Mouse (Mus musculus) forebrain, embryonic 12.5 days (tissue): Measurements from ENCODE around the gene Actl7a. TPM values are rescaled to one million over a fixed set of nuclear protein-coding genes. Genes with fewer than 3 reads are reported as not detected.

Experiments used
- ATAC-seq: fragments of 200-750 bp; cut with Nextera tagmentation; 2 replicates; pipeline ENCODE4 v1.8.0; 2017; ENCODE audit warnings: moderate TSS enrichment; ENCODE audit not compliant: low FRiP score
- H3K27ac ChIP-seq: fragments of 300-500 bp; sonication (generic); 2 replicates; pipeline ENCODE4 v1.5.1; 2016; ENCODE audit warnings: mild to moderate bottlenecking
- H3K27me3 ChIP-seq: fragments of 300-500 bp; sonication (generic); 2 replicates; pipeline ENCODE4 v1.6.1; 2016; ENCODE audit warnings: mild to moderate bottlenecking
- H3K36me3 ChIP-seq: fragments of 300-500 bp; sonication (generic); replicated peaks from 2 replicates; pipeline ENCODE4 v1.6.1; 2016; ENCODE audit warnings: mild to moderate bottlenecking
- H3K4me1 ChIP-seq: fragments of 300-500 bp; sonication (generic); 2 replicates; pipeline ENCODE4 v1.6.1; 2016
- H3K4me2 ChIP-seq: fragments of 300-500 bp; sonication (generic); 2 replicates; pipeline ENCODE4 v1.6.1; 2016; ENCODE audit warnings: mild to moderate bottlenecking, moderate library complexity
- H3K4me3 ChIP-seq: fragments of 300-500 bp; sonication (generic); replicated peaks from 2 replicates; pipeline ENCODE4 v1.5.1; 2016; ENCODE audit warnings: mild to moderate bottlenecking
- H3K9ac ChIP-seq: fragments of 300-500 bp; sonication (generic); 2 replicates; pipeline ENCODE4 v1.6.1; 2016; ENCODE audit warnings: mild to moderate bottlenecking
- H3K9me3 ChIP-seq: fragments of 300-500 bp; sonication (generic); 2 replicates; pipeline ENCODE4 v1.6.1; 2016
- WGBS: fragments of 180-500 bp; shearing (Covaris S2); methylation state at CpG from one replicate; pipeline ENCODE4 v1.1.7; 2016; 5-methylcytosine and 5-hydroxymethylcytosine counted together
- polyA plus RNA-seq: library from polyadenylated mRNA; unstranded; fragments of >200 nt; fragmentation: Nextera tagmentation; extraction: Ambion mirVana; gene quantifications from 2 replicates; pipeline ENCODE4 v1.2.1, GENCODE M21; 2016

Actl7a gene
- polyA plus RNA-seq, 1 experiment from 2014 or later: not detected

- ATAC-seq: no peak
- Histone ChIP-seq H3K27me3 (no peaks in the 10 kb centered on the region), H3K4me2 (no peak overlapping the region), H3K9ac (no peak overlapping the region), H3K36me3 (no peaks in the 10 kb centered on the region), H3K4me1 (no peaks in the 10 kb centered on the region), H3K9me3 (peaks cover 7% of the 10 kb centered on the region), H3K27ac (no peak overlapping the region), H3K4me3 (no peak overlapping the region)
- 89% methylated on average over 6 of the region's 6 CpGs for WGBS
Observed at GRCm38 (mm10) chr4:56723237-56723636, 20.0 kb upstream of the Actl7a start.

- Histone ChIP-seq H3K36me3 (no peaks in the 10 kb centered on the region), H3K4me2 (no peak overlapping the region), H3K27ac (no peak overlapping the region), H3K9me3 (peaks cover 7% of the 10 kb centered on the region), H3K4me3 (no peak overlapping the region), H3K27me3 (no peaks in the 10 kb centered on the region), H3K4me1 (no peaks in the 10 kb centered on the region), H3K9ac (no peak overlapping the region)
- no peak for ATAC-seq
- WGBS: 57% methylated on average over 8 of the region's 8 CpGs
Observed at GRCm38 (mm10) chr4:56725839-56726238, 17.4 kb upstream of the Actl7a start.

- no peak within 1 kb of the TSS for H3K9ac ChIP-seq
- no peaks in the 10 kb centered on the region for H3K27me3 ChIP-seq
- 89% methylated on average over 18 of the region's 18 CpGs for WGBS
- H3K9me3 ChIP-seq: peaks cover 4% of the 10 kb centered on the region; the same call in 1 of the 2 replicates
- no peak for ATAC-seq
- H3K36me3 ChIP-seq: peaks cover 11% of the 10 kb centered on the region
- H3K4me3 ChIP-seq: no peak within 1 kb of the TSS
- no peak within 1 kb of the TSS for H3K27ac ChIP-seq
- no peak within 1 kb of the TSS for H3K4me2 ChIP-seq
- no peaks in the 10 kb centered on the region for H3K4me1 ChIP-seq
Observed at GRCm38 (mm10) chr4:56740020-56740485, 3.2 kb upstream of the Actl7a start, which contains the start of gene Gm26657. Gene Gm26657 (plus strand): TSS chr4:56740070.

- Histone ChIP-seq H3K4me1 (no peaks in the 10 kb centered on the region), H3K4me3 (no peak overlapping the region), H3K4me2 (no peak overlapping the region), H3K27me3 (no peaks in the 10 kb centered on the region), H3K36me3 (peaks cover 15% of the 10 kb centered on the region), H3K27ac (no peak overlapping the region), H3K9me3 (peaks cover 4% of the 10 kb centered on the region; the same call in 1 of the 2 replicates), H3K9ac (no peak overlapping the region)
- ATAC-seq: no peak
- WGBS: 97% methylated on average over 20 of the region's 20 CpGs
Observed at GRCm38 (mm10) chr4:56740611-56741010, 2.6 kb upstream of the Actl7a start.

GRCm38 (mm10) chr4:56741041-56741493, 2.1 kb upstream of the Actl7a start, which contains the start of gene Actl7b:
Gene Actl7b (minus strand): TSS chr4:56741443.
- peaks cover 19% of the 10 kb centered on the region for H3K36me3 ChIP-seq
- H3K9ac ChIP-seq: no peak within 1 kb of the TSS
- ATAC-seq: no peak
- H3K27me3 ChIP-seq: no peaks in the 10 kb centered on the region
- no peak within 1 kb of the TSS for H3K4me3 ChIP-seq
- H3K4me2 ChIP-seq: no peak within 1 kb of the TSS
- no peak within 1 kb of the TSS for H3K27ac ChIP-seq
- H3K9me3 ChIP-seq: peaks cover 4% of the 10 kb centered on the region; the same call in 1 of the 2 replicates
- WGBS: 93% methylated on average over 13 of the region's 13 CpGs
- H3K4me1 ChIP-seq: no peaks in the 10 kb centered on the region

GRCm38 (mm10) chr4:56742698-56743097, 515 bp upstream of the Actl7a start:
- no peak overlapping the region for H3K9ac ChIP-seq
- no peak overlapping the region for H3K4me3 ChIP-seq
- H3K27me3 ChIP-seq: no peaks in the 10 kb centered on the region
- no peaks in the 10 kb centered on the region for H3K4me1 ChIP-seq
- peaks cover 35% of the 10 kb centered on the region for H3K36me3 ChIP-seq
- ATAC-seq: no peak
- WGBS: 92% methylated on average over 4 of the region's 4 CpGs
- H3K27ac ChIP-seq: no peak overlapping the region
- H3K9me3 ChIP-seq: peaks cover 4% of the 10 kb centered on the region; the same call in 1 of the 2 replicates
- H3K4me2 ChIP-seq: no peak overlapping the region

- H3K4me1 ChIP-seq: no peaks in the 10 kb centered on the region
- 92% methylated on average over 2 of the region's 2 CpGs for WGBS
- H3K36me3 ChIP-seq: peaks cover 67% of the 10 kb centered on the region
- H3K4me2 ChIP-seq: no peak overlapping the region
- H3K9me3 ChIP-seq: peaks cover 4% of the 10 kb centered on the region; the same call in 1 of the 2 replicates
- no peak overlapping the region for H3K27ac ChIP-seq
- no peak for ATAC-seq
- H3K4me3 ChIP-seq: no peak overlapping the region
- H3K27me3 ChIP-seq: no peaks in the 10 kb centered on the region
- no peak overlapping the region for H3K9ac ChIP-seq
Observed at GRCm38 (mm10) chr4:56746345-56746744, 3.1 kb downstream of the Actl7a start.

GRCm38 (mm10) chr4:56747456-56747855, 4.2 kb downstream of the Actl7a start:
- H3K27ac ChIP-seq: no peak overlapping the region
- no peak overlapping the region for H3K9ac ChIP-seq
- no peak overlapping the region for H3K4me3 ChIP-seq
- 98% methylated on average over 9 of the region's 9 CpGs for WGBS
- H3K9me3 ChIP-seq: peaks cover 4% of the 10 kb centered on the region; the same call in 1 of the 2 replicates
- H3K36me3 ChIP-seq: peaks cover 76% of the 10 kb centered on the region
- no peak overlapping the region for H3K4me2 ChIP-seq
- ATAC-seq: no peak
- H3K4me1 ChIP-seq: no peaks in the 10 kb centered on the region
- no peaks in the 10 kb centered on the region for H3K27me3 ChIP-seq

- H3K9me3 ChIP-seq: no peaks in the 10 kb centered on the region
- H3K27me3 ChIP-seq: no peaks in the 10 kb centered on the region
- no peak overlapping the region for H3K4me3 ChIP-seq
- H3K4me1 ChIP-seq: no peaks in the 10 kb centered on the region
- no peak overlapping the region for H3K4me2 ChIP-seq
- no peak for ATAC-seq
- no peak overlapping the region for H3K9ac ChIP-seq
- peaks cover 90% of the 10 kb centered on the region for H3K36me3 ChIP-seq
- no peak overlapping the region for H3K27ac ChIP-seq
- whole genome bisulfite sequencing: 94% methylated on average over 5 of the region's 5 CpGs
Observed at GRCm38 (mm10) chr4:56756021-56756420, 12.8 kb downstream of the Actl7a start.

- no peak for ATAC-seq
- H3K9ac ChIP-seq: no peak overlapping the region
- H3K4me1 ChIP-seq: no peaks in the 10 kb centered on the region
- no peaks in the 10 kb centered on the region for H3K9me3 ChIP-seq
- no peak overlapping the region for H3K4me3 ChIP-seq
- H3K36me3 ChIP-seq: peaks cover 90% of the 10 kb centered on the region
- WGBS: 94% methylated on average over 10 of the region's 10 CpGs
- no peak overlapping the region for H3K27ac ChIP-seq
- no peaks in the 10 kb centered on the region for H3K27me3 ChIP-seq
- H3K4me2 ChIP-seq: no peak overlapping the region
Observed at GRCm38 (mm10) chr4:56756966-56757600, 13.9 kb downstream of the Actl7a start.

- Histone ChIP-seq H3K9ac (no peak overlapping the region), H3K4me2 (no peak overlapping the region), H3K9me3 (no peaks in the 10 kb centered on the region), H3K4me3 (no peak overlapping the region), H3K4me1 (no peaks in the 10 kb centered on the region), H3K27me3 (no peaks in the 10 kb centered on the region), H3K36me3 (peaks cover 95% of the 10 kb centered on the region), H3K27ac (no peak overlapping the region)
- WGBS: 93% methylated on average over 1 of the region's 1 CpGs
- ATAC-seq: no peak
Observed at GRCm38 (mm10) chr4:56757693-56758092, 14.5 kb downstream of the Actl7a start.

- Histone ChIP-seq H3K4me1 (no peaks in the 10 kb centered on the region), H3K9ac (no peak overlapping the region), H3K27ac (no peak overlapping the region), H3K9me3 (no peaks in the 10 kb centered on the region), H3K4me2 (no peak overlapping the region), H3K27me3 (no peaks in the 10 kb centered on the region), H3K36me3 (peaks cover 84% of the 10 kb centered on the region), H3K4me3 (no peak overlapping the region)
- ATAC-seq: no peak
- 87% methylated on average over 5 of the region's 5 CpGs for WGBS
Observed at GRCm38 (mm10) chr4:56767861-56768284, 24.7 kb downstream of the Actl7a start.

GRCm38 (mm10) chr4:56768913-56769312, 25.7 kb downstream of the Actl7a start:
- Histone ChIP-seq H3K4me3 (no peak overlapping the region), H3K9ac (no peak overlapping the region), H3K27me3 (no peaks in the 10 kb centered on the region), H3K36me3 (peaks cover 89% of the 10 kb centered on the region), H3K9me3 (no peaks in the 10 kb centered on the region), H3K4me1 (no peaks in the 10 kb centered on the region), H3K4me2 (no peak overlapping the region), H3K27ac (no peak overlapping the region)
- ATAC-seq: no peak
- 90% methylated on average over 7 of the region's 7 CpGs for WGBS
